7 mouse cellular contexts compared by ENCODE assay signal in genomic region chr17:10500795-10501432, GRCm38 (mm10).
DNase-seq lines count a peak whose midpoint lies in the region; ATAC-seq and TF ChIP-seq lines count a peak whose summit lies in the region.

No protein-coding gene starts in this region.

- 0 out of 2 replicates have a peak, but pooled peaks cover 2% of the 10 kb centered on the region for H3K4me1 ChIP-seq in stomach, postnatal 0 days (replicated peaks; ENCODE audit: control insufficient read depth, insufficient read depth)

- 64% methylated on average over 12 of the region's 12 CpGs for WGBS in stomach, postnatal 0 days

- ATAC-seq in stomach, postnatal 0 days (ENCODE audit: low FRiP score, low TSS enrichment): no peak

- H3K4me3 ChIP-seq in stomach, postnatal 0 days (ENCODE audit: low read depth, low read length): no peak overlapping the region

- H3K27ac ChIP-seq in stomach, postnatal 0 days (replicated peaks): no peak overlapping the region

- no peaks in the 10 kb centered on the region for H3K36me3 ChIP-seq in stomach, postnatal 0 days (ENCODE audit: control insufficient read depth, insufficient read depth, low read length)

- no peak overlapping the region for H3K9ac ChIP-seq in stomach, postnatal 0 days (ENCODE audit: low read length)

- peak; percentile 52 for TF ChIP-seq CTCF in stomach, postnatal 0 days (IDR thresholded peaks at IDR 0.05; ENCODE audit: low read depth)

- no peaks in the 10 kb centered on the region for H3K9me3 ChIP-seq in stomach, postnatal 0 days (ENCODE audit: control insufficient read depth, low read length)

- H3K4me2 ChIP-seq in stomach, postnatal 0 days (replicated peaks; ENCODE audit: low read depth): no peak overlapping the region

- no peak for TF ChIP-seq EP300 in stomach, postnatal 0 days (optimal IDR thresholded peaks at IDR 0.05)

- H3K27me3 ChIP-seq in stomach, postnatal 0 days (ENCODE audit: control insufficient read depth, insufficient read depth, low read length): no peaks in the 10 kb centered on the region

- peak; percentile 36 for DNase-seq in testis, postnatal 10 days (ENCODE audit: low spot score)
- DNase-seq in testis, postnatal 14 days (ENCODE audit: low spot score): no peak
- DNase-seq in embryo, embryonic 10 days (ENCODE audit: low spot score): peak; percentile 82
- peak; percentile 48 to 52 for DNase-seq in kidney, postnatal 36 days
- no peak for DNase-seq in stomach, postnatal 0 days (ENCODE audit: low spot score)
- no peak for DNase-seq in layer of hippocampus, postnatal 14 days (ENCODE audit: low spot score in 2 of 2)
- no peak for DNase-seq in Muller cell, postnatal 12 days (ENCODE audit: inconsistent ontology term)

Comparison
In these comparisons a context has a peak if more than half of its experiments do, and no peak if none do; other contexts are left out.
1. DNase-seq: peak in testis, postnatal 10 days (single experiment), embryo, embryonic 10 days (single experiment) and kidney, postnatal 36 days (2 of 2); none in testis, postnatal 14 days (single experiment), stomach, postnatal 0 days (single experiment), layer of hippocampus, postnatal 14 days (0 of 2) and Muller cell, postnatal 12 days (single experiment).